Mouse (Mus musculus) gastrocnemius, postnatal 14 days (tissue): ENCODE measurements around the gene Gprin3. TPM values are rescaled to one million over a fixed set of nuclear protein-coding genes. Genes with fewer than 3 reads are reported as not detected.
"Not testable (repeated sequence)": the region's sequence is repeated elsewhere in the genome, so short reads cannot be mapped to it uniquely, and the experiment has no call there.

ENCODE experiments used
- DNase-seq: peaks from one replicate; pipeline ENCODE4 v3.0.0; 2021; ENCODE audit warnings: mixed read lengths
- intact Hi-C: fragments of 180-260 bp; cut with DNase I; formaldehyde crosslinking; loops from one replicate; pipeline ENCODE4 v1.15.1; 2025; ENCODE audit warnings: low total_unique reads
- total RNA-seq, 2 experiments: library from RNA; stranded (reverse); gene quantifications; 2 replicates each; pipeline ENCODE4 v1.2.3; 2021

The Gprin3 gene
- total RNA-seq, 2 experiments from 2014 or later: 0.51 to 0.59 TPM

- intact Hi-C loops: no loop called here
Observed at GRCm38 (mm10) chr6:59354943-59355342, 71.2 kb downstream of the Gprin3 start.

GRCm38 (mm10) chr6:59351108-59351789 lies 74.8 kb downstream of the Gprin3 start:
- no peak for DNase-seq

More at GRCm38 (mm10) chr6:59354943-59355342, 71.2 kb downstream of the Gprin3 start:
- no peak for DNase-seq

GRCm38 (mm10) chr6:59348673-59349072 lies 77.4 kb downstream of the Gprin3 start:
- no peak for DNase-seq
- intact Hi-C loops: no loop called here

More at GRCm38 (mm10) chr6:59351108-59351789, 74.8 kb downstream of the Gprin3 start:
- intact Hi-C loops: no loop called here

- intact Hi-C loops: no loop called here
- no peak for DNase-seq
Observed at GRCm38 (mm10) chr6:59341146-59341545, 84.9 kb downstream of the Gprin3 start.

GRCm38 (mm10) chr6:59328297-59328696 lies 97.8 kb downstream of the Gprin3 start:
- intact Hi-C loops: no loop called here
- no peak for DNase-seq

- intact Hi-C loops: no loop called here
- DNase-seq: no peak
Observed at GRCm38 (mm10) chr6:59315868-59316267, 110.2 kb downstream of the Gprin3 start.

GRCm38 (mm10) chr6:59315090-59315489 lies 111.0 kb downstream of the Gprin3 start:
- intact Hi-C loops: no loop called here

GRCm38 (mm10) chr6:59313162-59313561 lies 112.9 kb downstream of the Gprin3 start:
- no peak for DNase-seq
- intact Hi-C loops: no loop called here

More at GRCm38 (mm10) chr6:59315090-59315489, 111.0 kb downstream of the Gprin3 start:
- DNase-seq: no peak

GRCm38 (mm10) chr6:59311241-59311640 lies 114.9 kb downstream of the Gprin3 start:
- intact Hi-C loops: no loop called here

GRCm38 (mm10) chr6:59304235-59304942 lies 121.7 kb downstream of the Gprin3 start:
- intact Hi-C loops, DNase-seq: not testable (repeated sequence)

More at GRCm38 (mm10) chr6:59311241-59311640, 114.9 kb downstream of the Gprin3 start:
- DNase-seq: no peak

GRCm38 (mm10) chr6:59303031-59303430 lies 123.1 kb downstream of the Gprin3 start:
- intact Hi-C loops: no loop called here
- DNase-seq: no peak

Other genes with a start within 250 kb of the Gprin3 start
- gene Tigd2, start 217.4 kb downstream of the Gprin3 start, total RNA-seq: 1 to 10 TPM; 8.2 to 8.6 TPM